In genomic region chr1:136683061-136683531, GRCm38 (mm10) we compare ENCODE assay signal across 7 mouse cellular contexts. TPM values are rescaled to one million over a fixed set of nuclear protein-coding genes. Genes with fewer than 3 reads are reported as not detected.
DNase-seq lines count a peak whose midpoint lies in the region; ATAC-seq and TF ChIP-seq lines count a peak whose summit lies in the region.

No protein-coding gene starts in this region.

- no peak for TF ChIP-seq RAD21 in MEL (IDR thresholded peaks at IDR 0.05; ENCODE audit: low read depth, low read length)

- H3K36me3 ChIP-seq in MEL (ENCODE audit: control insufficient read depth in 1 of 2, insufficient read depth in 2 of 2, low read length in 2 of 2) = peaks cover 0 to 6% of the 10 kb centered on the region in 2 experiments; a peak in 2 of 4 replicates
- no peaks in the 10 kb centered on the region for H3K36me3 ChIP-seq in limb, embryonic 11.5 days (ENCODE audit: control insufficient read depth, insufficient read depth, low read length)
- H3K36me3 ChIP-seq in stomach, embryonic 15.5 days = no peaks in the 10 kb centered on the region
- H3K36me3 ChIP-seq in neural tube, embryonic 15.5 days = no peaks in the 10 kb centered on the region

- 71% methylated on average over 3 of the region's 3 CpGs for WGBS in limb, embryonic 11.5 days
- WGBS in stomach, embryonic 15.5 days = 60% methylated on average over 3 of the region's 3 CpGs
- 83% methylated on average over 3 of the region's 3 CpGs for WGBS in neural tube, embryonic 15.5 days

- H3K4me2 ChIP-seq in limb, embryonic 11.5 days (ENCODE audit: low read depth, severe bottlenecking) = no peak overlapping the region
- H3K4me2 ChIP-seq in stomach, embryonic 15.5 days = 0 out of 2 replicates have a peak overlapping the region, but pooled peaks have one; percentile 19
- no peak overlapping the region for H3K4me2 ChIP-seq in neural tube, embryonic 15.5 days

- no peak for TF ChIP-seq POLR2A in MEL (IDR thresholded peaks at IDR 0.05; ENCODE audit: control insufficient read depth in 1 of 2, insufficient read depth in 1 of 2, low read depth in 1 of 2, low read length in 2 of 2, poor library complexity in 1 of 2)

- no peak for TF ChIP-seq CTCF in MEL (IDR thresholded peaks at IDR 0.05 in 2 of 3, conservative IDR thresholded peaks at IDR 0.05 in 1 of 3; ENCODE audit: control insufficient read depth in 1 of 3, insufficient read depth in 1 of 3, low read depth in 2 of 3, low read length in 3 of 3, poor library complexity in 1 of 3, severe bottlenecking in 1 of 3)

- TF ChIP-seq EP300 in MEL (IDR thresholded peaks at IDR 0.05; ENCODE audit: low read depth in 1 of 2, low read length in 2 of 2) = no peak

- no peaks in the 10 kb centered on the region; the same call in 1 of the 2 replicates for H3K79me2 ChIP-seq in MEL (ENCODE audit: control insufficient read depth, insufficient read depth, low read length, poor library complexity)

- no peak overlapping the region for H3K4me3 ChIP-seq in MEL (ENCODE audit: control insufficient read depth in 1 of 2, insufficient read depth in 1 of 2, low read depth in 2 of 2, low read length in 2 of 2)
- H3K4me3 ChIP-seq in limb, embryonic 11.5 days (ENCODE audit: low read depth, low read length) = no peak overlapping the region
- no peak overlapping the region for H3K4me3 ChIP-seq in stomach, embryonic 15.5 days (replicated peaks)
- H3K4me3 ChIP-seq in neural tube, embryonic 15.5 days (replicated peaks) = no peak overlapping the region

- DNase-seq in CD4-positive, CD25-positive, alpha-beta regulatory T cell, adult 2 months (ENCODE audit: low read depth, low spot score) = peak; percentile 55
- no peak for DNase-seq in MEL (ENCODE audit: low read depth, low spot score)
- peak; percentile 62 to 87 for DNase-seq in gastrocnemius, postnatal 4 days (ENCODE audit: low spot score in 2 of 2)
- DNase-seq in limb, embryonic 11.5 days (ENCODE audit: low spot score) = no peak
- no peak for DNase-seq in retina, postnatal 1 day

- ATAC-seq in limb, embryonic 11.5 days (ENCODE audit: insufficient number of reproducible peaks, low FRiP score, low TSS enrichment, low read depth) = 0 out of 2 replicates have a peak, but pooled peaks have one; percentile 58
- no peak for ATAC-seq in stomach, embryonic 15.5 days (ENCODE audit: insufficient read depth, low FRiP score, low read depth)
- ATAC-seq in neural tube, embryonic 15.5 days (ENCODE audit: low FRiP score) = no peak

- no peak overlapping the region for H3K9ac ChIP-seq in MEL (ENCODE audit: control insufficient read depth, low read depth, low read length, poor library complexity, severe bottlenecking)
- no peak overlapping the region for H3K9ac ChIP-seq in limb, embryonic 11.5 days (ENCODE audit: low read length)
- H3K9ac ChIP-seq in stomach, embryonic 15.5 days = no peak overlapping the region
- H3K9ac ChIP-seq in neural tube, embryonic 15.5 days (replicated peaks) = no peak overlapping the region

- no peak overlapping the region for H3K27ac ChIP-seq in MEL (ENCODE audit: control insufficient read depth, low read depth, low read length)
- no peak overlapping the region for H3K27ac ChIP-seq in limb, embryonic 11.5 days (replicated peaks; ENCODE audit: low read depth, low read length)
- H3K27ac ChIP-seq in stomach, embryonic 15.5 days = peak overlapping the region; percentile 71; the same call in 1 of the 2 replicates
- H3K27ac ChIP-seq in neural tube, embryonic 15.5 days (replicated peaks) = no peak overlapping the region

- H3K9me3 ChIP-seq in MEL (replicated peaks; ENCODE audit: insufficient read depth, low read length) = no peaks in the 10 kb centered on the region
- H3K9me3 ChIP-seq in limb, embryonic 11.5 days (ENCODE audit: control insufficient read depth, low read length) = no peaks in the 10 kb centered on the region
- no peaks in the 10 kb centered on the region for H3K9me3 ChIP-seq in stomach, embryonic 15.5 days
- no peaks in the 10 kb centered on the region for H3K9me3 ChIP-seq in neural tube, embryonic 15.5 days (replicated peaks)

- H3K27me3 ChIP-seq in MEL (ENCODE audit: control insufficient read depth in 1 of 2, insufficient read depth in 2 of 2, low read length in 2 of 2) = no peaks in the 10 kb centered on the region
- H3K27me3 ChIP-seq in limb, embryonic 11.5 days (ENCODE audit: control insufficient read depth, insufficient read depth, low read length) = no peaks in the 10 kb centered on the region
- no peaks in the 10 kb centered on the region for H3K27me3 ChIP-seq in stomach, embryonic 15.5 days (replicated peaks)
- no peaks in the 10 kb centered on the region for H3K27me3 ChIP-seq in neural tube, embryonic 15.5 days (replicated peaks)

- H3K4me1 ChIP-seq in MEL (ENCODE audit: control insufficient read depth in 1 of 2, insufficient read depth in 2 of 2, low read length in 2 of 2) = peaks cover 4 to 14% of the 10 kb centered on the region in 2 experiments; a peak in 3 of 4 replicates
- H3K4me1 ChIP-seq in limb, embryonic 11.5 days (ENCODE audit: control insufficient read depth, insufficient read depth, low read length) = no peaks in the 10 kb centered on the region; the same call in 1 of the 2 replicates
- H3K4me1 ChIP-seq in stomach, embryonic 15.5 days = peaks cover 7% of the 10 kb centered on the region; the same call in 1 of the 2 replicates
- no peaks in the 10 kb centered on the region for H3K4me1 ChIP-seq in neural tube, embryonic 15.5 days

TF ChIP-seq in MEL, 35 proteins besides CTCF, POLR2A, EP300 and RAD21:
- TF ChIP-seq ZNF384 (IDR thresholded peaks at IDR 0.05; ENCODE audit: low read depth, low read length) (peak; percentile 52), ELF1 (IDR thresholded peaks at IDR 0.05; ENCODE audit: low read depth, low read length) (no peak)
TF ChIP-seq in MEL: peak in this region for 1.

RNA-seq across cellular contexts. Expression of gene Zfp281, which starts 58.4 kb away (rescaled TPM):
- 11.0 and 12.4 TPM in 2 replicates for total RNA-seq in MEL (2012; rRNA removed)
- polyA plus RNA-seq in MEL (2012; ENCODE audit: insufficient read depth in 1 of 2, insufficient read length in 2 of 2, low read depth in 1 of 2, low replicate concordance in 2 of 2, missing spikeins in 1 of 2) = 10 to 100 TPM in 1 of 2 experiments, not detected in 1; 10.5 TPM
- total RNA-seq in gastrocnemius, postnatal 4 days (2021) = 10 to 100 TPM; 10.8 to 12.0 TPM
- 38.6 and 42.2 TPM in 2 replicates for polyA plus RNA-seq in limb, embryonic 11.5 days (2014; fragmentation: Nextera tagmentation; extraction: Ambion mirVana)
- 16.0 and 16.7 TPM in 2 replicates for polyA plus RNA-seq in stomach, embryonic 15.5 days (2015; fragmentation: Nextera tagmentation; extraction: Ambion mirVana)
- polyA plus RNA-seq in neural tube, embryonic 15.5 days (2015; fragmentation: Nextera tagmentation; extraction: Ambion mirVana) = 17.2 and 17.6 TPM in 2 replicates

Comparison
In these comparisons a context has a peak if more than half of its experiments do, and no peak if none do; other contexts are left out.
1. DNase-seq: peak in CD4-positive, CD25-positive, alpha-beta regulatory T cell, adult 2 months (single experiment) and gastrocnemius, postnatal 4 days (2 of 2); none in MEL (single experiment), limb, embryonic 11.5 days (single experiment) and retina, postnatal 1 day (single experiment).